Mouse (Mus musculus) adrenal gland, postnatal 0 days (tissue): Measurements from ENCODE around the gene Mtf1. TPM values are rescaled to one million over a fixed set of nuclear protein-coding genes. Genes with fewer than 3 reads are reported as not detected.

Experiments used
- polyA plus RNA-seq: library from polyadenylated mRNA; unstranded; fragments of >200 nt; fragmentation: Nextera tagmentation; extraction: Ambion mirVana; gene quantifications from 2 replicates; pipeline ENCODE4 v1.2.1, GENCODE M21; 2015

Gene Mtf1
- 13.1 and 13.8 TPM in 2 replicates for polyA plus RNA-seq

DNA sequence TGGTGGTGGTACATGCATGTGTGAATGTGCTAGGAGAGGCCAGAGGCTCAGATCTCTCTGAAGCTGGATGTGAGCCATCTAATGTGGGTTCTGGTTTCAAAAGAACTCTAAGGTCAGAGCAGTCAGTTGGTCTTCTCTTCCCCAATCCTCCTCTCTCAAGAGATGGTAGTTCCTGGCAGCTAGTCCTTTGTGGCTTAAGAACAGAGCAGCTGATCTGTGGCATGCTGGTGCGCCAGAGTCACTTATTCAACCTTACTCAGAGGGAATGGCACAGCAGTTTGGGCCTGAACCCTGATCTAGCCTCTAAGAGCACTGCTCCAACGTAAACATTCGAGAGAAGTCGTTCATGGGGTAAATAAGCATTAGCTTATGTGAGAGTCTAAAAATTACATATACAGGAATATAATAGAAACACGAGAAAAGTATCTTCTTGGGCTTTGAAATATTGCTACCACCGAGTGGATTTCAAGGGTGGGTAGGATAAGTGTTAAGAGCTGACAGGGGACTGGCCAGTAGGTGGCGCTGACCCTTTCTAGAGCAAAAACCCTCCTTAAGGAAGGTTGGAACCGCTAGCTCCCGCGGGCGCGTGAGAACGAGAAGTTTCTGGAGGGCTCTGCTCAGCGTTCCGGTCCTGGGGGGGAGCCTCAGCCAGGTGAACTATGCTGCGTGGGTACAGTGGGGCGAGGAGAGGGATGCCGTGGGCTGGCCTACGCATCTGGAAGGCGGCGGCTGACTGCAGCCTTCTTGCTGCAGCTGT is at the start of gene Mtf1:
TSS of gene Mtf1 (plus strand) at position 553 of the 757 bp plus-strand sequence.

DNA sequence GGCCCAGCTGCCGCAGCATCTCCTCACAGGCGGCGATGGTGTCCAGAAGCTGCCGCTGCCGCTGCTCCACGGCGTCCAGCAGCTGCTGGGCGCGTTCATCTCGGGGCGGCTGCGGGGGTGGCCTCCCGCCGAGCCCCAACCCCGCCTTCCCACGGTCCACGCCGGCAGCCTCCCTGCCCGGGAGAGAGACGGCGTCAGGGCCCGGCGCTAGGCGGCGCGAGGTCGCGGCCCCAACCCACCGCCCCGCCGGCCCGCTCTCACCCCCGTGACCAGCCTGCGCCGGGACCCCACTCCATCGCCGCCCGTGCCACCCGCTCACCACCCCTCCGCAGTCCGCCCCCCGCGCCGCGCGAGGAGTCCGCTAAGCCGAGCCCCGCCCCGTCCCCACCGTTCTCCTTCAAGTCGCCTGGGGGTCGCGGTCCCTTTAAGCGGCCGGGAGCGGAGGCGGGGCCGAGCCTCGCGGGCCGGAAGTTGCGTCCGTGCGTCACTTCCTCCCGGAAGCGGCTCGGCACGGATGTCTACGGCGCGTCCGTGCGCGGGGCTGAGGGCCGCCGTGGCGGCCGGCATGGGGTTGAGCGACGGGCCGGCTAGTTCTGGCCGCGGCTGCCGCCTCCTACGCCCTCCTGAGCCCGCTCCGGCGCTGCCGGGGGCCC is 48.5 kb downstream of the Mtf1 start, which contains the start of gene Yrdc:
TSS of gene Yrdc (plus strand) at position 419 of the 653 bp plus-strand sequence.

GRCm38 (mm10) chr4:124850933-124851658 is 49.2 kb downstream of the Mtf1 start, which contains the start of gene 1110065P20Rik:
Gene 1110065P20Rik (minus strand): TSS chr4:124851196.

DNA sequence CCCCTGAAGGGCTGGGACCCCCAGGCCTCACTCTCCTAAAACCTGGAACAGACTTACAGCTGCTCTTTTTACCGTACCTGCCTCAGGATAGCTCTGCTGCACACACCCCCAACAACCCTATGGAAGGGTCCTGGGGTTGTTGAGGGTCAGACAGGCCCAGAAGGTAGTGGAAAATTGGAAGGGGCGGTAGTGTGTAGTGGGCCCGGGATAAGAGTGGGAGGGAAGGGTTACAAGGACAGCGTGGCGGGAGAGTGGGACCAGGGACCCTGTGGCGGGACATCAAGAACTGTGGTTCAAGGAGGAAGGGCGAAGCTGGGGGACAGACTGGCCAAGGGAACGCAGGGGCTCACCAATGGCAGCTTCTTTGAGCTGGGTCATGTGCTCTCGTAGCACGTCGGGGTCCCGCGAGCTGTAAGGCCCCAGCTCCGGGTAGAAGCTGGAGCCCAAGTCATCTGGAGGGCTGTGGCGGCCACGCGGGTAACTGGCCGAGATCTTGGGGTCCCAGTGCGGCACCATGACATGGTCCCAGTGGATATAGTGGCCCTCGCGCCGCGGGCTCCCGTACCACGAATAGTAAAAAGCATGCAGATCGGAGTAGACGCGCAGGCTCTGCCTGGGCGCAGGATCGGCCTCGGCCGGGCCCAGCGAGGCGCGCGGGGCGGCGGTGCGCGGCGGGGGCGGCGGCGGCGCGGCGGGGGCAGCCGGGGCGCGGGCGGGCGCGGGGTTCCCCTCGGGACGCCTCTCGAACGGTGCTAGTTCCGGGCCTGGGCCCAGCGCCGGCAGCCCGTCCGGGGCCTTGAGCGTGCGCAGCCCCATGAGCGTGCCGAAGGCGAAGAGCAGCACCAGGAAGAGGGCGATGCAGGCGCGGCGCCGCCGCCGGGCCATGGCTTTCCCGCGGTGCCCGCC is 59.6 kb downstream of the Mtf1 start, which contains the start of gene Maneal:
TSS of gene Maneal (minus strand) at position 889 of the 906 bp plus-strand sequence.

DNA sequence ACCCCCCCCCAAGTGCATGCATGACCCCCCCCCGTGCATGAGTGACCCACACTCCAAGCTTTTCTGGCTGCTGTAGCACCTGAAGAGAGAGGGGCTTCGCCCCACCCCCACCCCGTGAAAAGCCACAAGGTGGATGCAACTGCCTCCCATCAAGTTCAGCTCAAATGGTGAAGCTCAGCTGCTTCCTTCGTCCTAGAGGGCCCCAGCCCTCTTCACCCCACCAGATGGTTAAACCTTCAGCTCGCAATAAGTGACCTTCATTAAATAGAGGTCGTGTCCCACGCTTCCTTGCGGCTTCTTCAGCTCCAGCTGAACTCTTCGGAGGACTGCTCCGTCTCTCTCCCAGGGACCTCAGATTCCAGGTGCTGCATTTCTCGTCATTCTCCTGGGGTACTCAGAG is 78.7 kb downstream of the Mtf1 start, which contains the start of gene Epha10:
TSS of gene Epha10 (plus strand) at position 301 of the 400 bp plus-strand sequence.

Other genes with a start within 250 kb of the Mtf1 start
- not detected in 2 replicates for gene 3100002H09Rik, start 191.3 kb upstream of the Mtf1 start, polyA plus RNA-seq
- gene Pou3f1, start 145.3 kb upstream of the Mtf1 start, polyA plus RNA-seq: 0.28 and 0.30 TPM in 2 replicates
- gene Utp11, start 108.5 kb upstream of the Mtf1 start, polyA plus RNA-seq: 48.7 and 66.3 TPM in 2 replicates
- gene Fhl3, start 101.4 kb upstream of the Mtf1 start, polyA plus RNA-seq: 4.2 and 6.0 TPM in 2 replicates
- 67.3 and 84.7 TPM in 2 replicates for gene Sf3a3, start 87.3 kb upstream of the Mtf1 start, polyA plus RNA-seq
- 16.0 and 21.1 TPM in 2 replicates for gene Inpp5b, start 60.3 kb upstream of the Mtf1 start, polyA plus RNA-seq
- 36.0 and 54.0 TPM in 2 replicates for gene Yrdc, start 48.6 kb downstream of the Mtf1 start, polyA plus RNA-seq
- 131 and 184 TPM in 2 replicates for gene 1110065P20Rik, start 49.1 kb downstream of the Mtf1 start, polyA plus RNA-seq
- 2.0 and 2.7 TPM in 2 replicates for gene Maneal, start 60.1 kb downstream of the Mtf1 start, polyA plus RNA-seq
- 2.4 and 2.8 TPM in 2 replicates for gene Epha10, start 78.8 kb downstream of the Mtf1 start, polyA plus RNA-seq
- gene 9930104L06Rik, start 134.9 kb downstream of the Mtf1 start, polyA plus RNA-seq: 5.8 and 6.1 TPM in 2 replicates
- 22.9 and 31.7 TPM in 2 replicates for gene Cdca8, start 137.2 kb downstream of the Mtf1 start, polyA plus RNA-seq
- 21.7 and 38.0 TPM in 2 replicates for gene Rspo1, start 184.3 kb downstream of the Mtf1 start, polyA plus RNA-seq
- gene Gnl2, start 214.5 kb downstream of the Mtf1 start, polyA plus RNA-seq: 55.1 and 67.1 TPM in 2 replicates